Mouse (Mus musculus) heart, embryonic 13.5 days (tissue): ENCODE results near the gene Ifitm1. TPM values are rescaled to one million over a fixed set of nuclear protein-coding genes. Genes with fewer than 3 reads are reported as not detected.

Experiments used
- ATAC-seq: fragments of 200-750 bp; cut with Nextera tagmentation; 2 replicates; pipeline ENCODE4 v1.8.0; 2017; ENCODE audit warnings: moderate TSS enrichment; ENCODE audit not compliant: insufficient number of reproducible peaks, low FRiP score, low TSS enrichment; ENCODE audit errors: extremely low read depth
- H3K27ac ChIP-seq: fragments of 300-500 bp; sonication (generic); replicated peaks from 2 replicates; pipeline ENCODE4 v1.5.1; 2015; ENCODE audit warnings: moderate library complexity, mild to moderate bottlenecking, inconsistent platforms
- H3K27me3 ChIP-seq: fragments of 300-500 bp; sonication (generic); replicated peaks from 2 replicates; pipeline ENCODE4 v1.6.1; 2015; ENCODE audit warnings: mild to moderate bottlenecking, inconsistent platforms
- H3K36me3 ChIP-seq: fragments of 300-500 bp; sonication (generic); 2 replicates; pipeline ENCODE4 v1.6.1; 2015; ENCODE audit warnings: mild to moderate bottlenecking, inconsistent platforms
- H3K4me1 ChIP-seq: fragments of 300-500 bp; sonication (generic); 2 replicates; pipeline ENCODE4 v1.6.1; 2015; ENCODE audit warnings: inconsistent platforms
- H3K4me2 ChIP-seq: fragments of 300-500 bp; sonication (generic); 2 replicates; pipeline ENCODE4 v1.6.1; 2015; ENCODE audit warnings: inconsistent platforms, mild to moderate bottlenecking, moderate library complexity
- H3K4me3 ChIP-seq: fragments of 300-500 bp; sonication (generic); 2 replicates; pipeline ENCODE4 v1.5.1; 2015; ENCODE audit warnings: moderate library complexity, mild to moderate bottlenecking, inconsistent platforms
- H3K9ac ChIP-seq: fragments of 300-500 bp; sonication (generic); 2 replicates; pipeline ENCODE4 v1.6.1; 2015; ENCODE audit warnings: inconsistent platforms, mild to moderate bottlenecking, moderate library complexity
- H3K9me3 ChIP-seq: fragments of 300-500 bp; sonication (generic); 2 replicates; pipeline ENCODE4 v1.6.1; 2016; ENCODE audit warnings: inconsistent platforms
- WGBS: fragments of 180-500 bp; shearing (Covaris S2); methylation state at CpG from one replicate; pipeline ENCODE4 v1.1.7; 2015; ENCODE audit warnings: mixed read lengths; 5-methylcytosine and 5-hydroxymethylcytosine counted together
- polyA plus RNA-seq: library from polyadenylated mRNA; unstranded; fragments of >200 nt; fragmentation: Nextera tagmentation; extraction: Ambion mirVana; gene quantifications from 2 replicates; pipeline ENCODE4 v1.2.1, GENCODE M21; 2015

The Ifitm1 gene
- polyA plus RNA-seq, result 9.7 and 15.9 TPM in 2 replicates

DNA sequence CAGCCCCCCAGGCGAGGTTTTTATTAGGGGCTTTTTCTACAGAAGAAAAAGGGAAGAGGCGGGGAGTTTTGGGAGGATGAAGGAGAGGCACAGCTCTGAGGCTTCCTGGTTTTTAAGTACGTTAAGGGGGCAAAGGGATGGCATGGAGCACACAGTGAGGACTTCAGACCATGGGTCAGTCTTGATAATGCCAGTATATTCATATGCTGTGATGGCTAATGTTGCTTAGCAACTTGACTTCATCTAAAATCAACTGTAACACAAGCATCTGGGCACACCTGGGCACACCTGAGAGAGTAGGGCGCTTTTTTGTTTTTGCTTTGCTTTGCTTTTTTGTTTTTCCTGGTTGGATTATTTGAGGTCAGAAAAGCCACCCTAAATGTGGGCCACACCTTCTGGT lies at the start of gene Ifitm1:
Ifitm1 (plus strand) TSS at position 301 of the 400 bp plus-strand sequence.
- Histone ChIP-seq H3K4me2 (no peak within 1 kb of the TSS), H3K27me3 (peaks cover 49% of the 10 kb centered on the region)

DNA sequence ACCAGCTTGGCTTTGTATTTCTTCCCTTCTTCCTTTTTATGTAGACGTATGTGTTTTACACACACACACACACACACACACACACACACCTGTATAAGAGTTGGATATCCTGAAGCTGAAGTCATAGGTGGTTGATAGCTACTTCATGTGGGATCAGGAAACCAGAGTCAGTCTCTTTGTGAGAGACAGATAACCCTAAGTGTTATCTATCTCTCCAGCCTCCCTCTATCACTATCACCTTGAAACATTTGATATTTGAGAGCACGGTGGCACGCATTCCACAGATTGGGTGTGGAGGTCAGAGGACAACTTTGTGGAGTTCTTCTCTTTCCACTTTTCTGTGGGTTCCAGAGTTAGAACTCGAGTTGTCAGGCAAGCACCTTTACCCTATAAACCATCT lies 47.1 kb upstream of the Ifitm1 start:
- H3K4me3 ChIP-seq, result no peak overlapping the region
- no peak overlapping the region for H3K9ac ChIP-seq
- ATAC-seq, result no peak
- no peaks in the 10 kb centered on the region for H3K36me3 ChIP-seq
- peaks cover 14% of the 10 kb centered on the region for H3K4me1 ChIP-seq
- peaks cover 87% of the 10 kb centered on the region for H3K27me3 ChIP-seq
- no peak overlapping the region for H3K4me2 ChIP-seq
- H3K27ac ChIP-seq, result no peak overlapping the region
- H3K9me3 ChIP-seq, result no peaks in the 10 kb centered on the region
- 31% methylated on average over 4 of the region's 4 CpGs for WGBS

More for the DNA sequence above, at the start of gene Ifitm1:
- peaks cover 13% of the 10 kb centered on the region for H3K4me1 ChIP-seq
- no peak for ATAC-seq
- H3K36me3 ChIP-seq, result no peaks in the 10 kb centered on the region
- H3K9me3 ChIP-seq, result no peaks in the 10 kb centered on the region
- H3K9ac ChIP-seq, result no peak within 1 kb of the TSS
- no peak within 1 kb of the TSS for H3K27ac ChIP-seq
- 72% methylated on average over 4 of the region's 4 CpGs for WGBS
- no peak within 1 kb of the TSS for H3K4me3 ChIP-seq

DNA sequence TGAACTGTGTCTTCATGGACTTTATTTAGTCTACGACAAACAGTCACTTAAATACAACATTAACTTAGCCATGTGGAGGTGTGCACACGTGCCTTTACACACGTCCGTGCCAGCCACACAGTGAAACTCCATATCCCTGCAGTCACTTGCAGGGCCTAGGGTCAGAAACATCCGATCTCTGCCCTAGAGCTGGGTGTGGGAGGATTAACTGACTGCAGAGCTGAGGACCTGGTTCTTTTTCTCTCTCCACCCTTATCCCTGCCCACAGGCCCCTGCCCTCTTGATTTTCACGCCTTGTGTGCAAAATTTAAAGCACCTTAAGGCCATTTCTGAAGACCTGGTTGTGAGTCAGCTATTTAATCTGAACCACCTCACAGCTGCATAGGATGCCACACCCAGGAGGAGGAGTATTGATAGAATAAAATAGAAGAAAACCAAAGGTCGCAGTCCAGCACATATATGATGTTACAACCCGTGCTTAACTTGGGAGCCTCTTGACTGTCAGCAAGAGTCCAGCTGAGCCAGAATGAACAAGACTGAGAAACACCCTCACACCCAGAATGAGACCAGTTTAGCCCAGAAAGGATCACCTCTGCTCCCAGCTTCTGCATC lies 46.5 kb upstream of the Ifitm1 start, which contains the start of gene Nlrp6:
Nlrp6 (plus strand) TSS at position 485 of the 612 bp plus-strand sequence.
- Histone ChIP-seq H3K36me3 (no peaks in the 10 kb centered on the region), H3K9me3 (no peaks in the 10 kb centered on the region), H3K4me3 (no peak within 1 kb of the TSS), H3K4me1 (peaks cover 14% of the 10 kb centered on the region), H3K27ac (no peak within 1 kb of the TSS), H3K4me2 (no peak within 1 kb of the TSS), H3K9ac (no peak within 1 kb of the TSS), H3K27me3 (peaks cover 93% of the 10 kb centered on the region)
- no peak for ATAC-seq
- WGBS, result 66% methylated on average over 8 of the region's 8 CpGs

DNA sequence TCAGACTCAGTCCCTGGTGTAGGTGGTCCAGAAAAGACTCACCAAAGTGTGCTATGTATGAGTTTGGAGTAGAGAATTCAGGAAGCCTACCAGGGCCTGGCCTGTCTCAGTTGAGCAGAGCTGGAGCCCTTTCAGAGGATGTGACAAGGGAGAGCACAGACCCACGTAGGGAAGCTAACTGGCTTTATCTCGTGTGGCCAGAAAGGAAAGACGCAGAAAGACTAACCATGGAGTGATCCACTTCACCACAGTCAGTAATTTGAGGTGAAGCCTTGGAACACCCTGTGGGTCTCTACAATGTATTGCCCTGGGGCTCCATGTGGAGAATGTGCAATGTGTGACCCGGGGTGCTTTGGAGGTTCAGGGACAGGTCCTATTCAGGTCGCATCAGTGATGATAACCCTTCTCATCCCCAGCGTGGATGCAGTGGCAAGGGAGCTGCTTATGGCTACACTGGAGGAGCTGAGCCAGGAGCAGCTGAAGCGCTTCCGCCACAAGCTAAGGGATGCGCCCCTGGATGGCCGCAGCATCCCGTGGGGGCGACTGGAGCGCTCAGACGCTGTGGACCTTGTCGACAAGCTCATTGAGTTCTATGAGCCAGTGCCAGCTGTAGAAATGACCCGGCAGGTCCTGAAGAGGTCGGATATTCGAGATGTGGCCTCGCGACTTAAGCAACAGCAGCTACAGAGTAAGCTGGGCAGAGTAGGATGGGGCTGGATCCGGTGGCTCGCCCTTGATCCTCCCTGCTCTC lies 45.6 kb upstream of the Ifitm1 start:
- Histone ChIP-seq H3K36me3 (no peaks in the 10 kb centered on the region), H3K27me3 (peaks cover 92% of the 10 kb centered on the region), H3K4me1 (peaks cover 14% of the 10 kb centered on the region), H3K27ac (no peak overlapping the region), H3K4me2 (no peak overlapping the region), H3K9ac (no peak overlapping the region), H3K9me3 (no peaks in the 10 kb centered on the region), H3K4me3 (no peak overlapping the region)
- ATAC-seq, result no peak
- WGBS, result 25% methylated on average over 22 of the region's 22 CpGs

DNA sequence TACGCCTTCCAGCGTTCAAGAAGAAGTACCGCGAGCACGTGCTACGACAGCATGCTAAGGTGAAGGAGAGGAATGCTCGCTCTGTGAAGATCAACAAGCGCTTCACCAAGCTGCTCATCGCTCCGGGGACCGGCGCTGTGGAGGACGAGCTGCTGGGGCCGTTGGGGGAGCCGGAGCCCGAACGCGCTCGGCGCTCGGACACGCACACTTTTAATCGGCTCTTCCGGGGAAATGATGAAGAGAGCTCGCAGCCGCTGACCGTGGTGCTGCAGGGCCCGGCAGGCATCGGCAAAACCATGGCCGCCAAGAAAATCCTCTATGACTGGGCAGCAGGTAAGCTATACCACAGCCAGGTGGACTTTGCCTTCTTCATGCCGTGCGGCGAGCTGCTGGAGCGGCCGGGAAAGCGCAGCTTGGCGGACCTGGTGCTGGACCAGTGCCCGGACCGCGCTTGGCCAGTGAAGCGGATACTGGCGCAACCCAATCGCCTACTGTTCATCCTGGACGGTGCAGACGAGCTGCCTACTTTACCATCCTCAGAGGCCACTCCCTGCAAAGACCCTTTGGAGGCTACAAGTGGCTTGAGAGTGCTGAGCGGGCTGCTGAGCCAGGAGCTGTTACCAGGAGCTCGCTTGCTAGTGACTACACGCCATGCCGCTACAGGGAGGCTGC lies 44.5 kb upstream of the Ifitm1 start:
- Histone ChIP-seq H3K4me2 (peak overlapping the region; percentile 69), H3K36me3 (no peaks in the 10 kb centered on the region), H3K27me3 (peaks cover 87% of the 10 kb centered on the region), H3K9me3 (no peaks in the 10 kb centered on the region), H3K27ac (no peak overlapping the region), H3K9ac (no peak overlapping the region), H3K4me3 (peak overlapping the region; percentile 46), H3K4me1 (peaks cover 14% of the 10 kb centered on the region)
- 1% methylated on average over 49 of the region's 49 CpGs for WGBS
- no peak for ATAC-seq

DNA sequence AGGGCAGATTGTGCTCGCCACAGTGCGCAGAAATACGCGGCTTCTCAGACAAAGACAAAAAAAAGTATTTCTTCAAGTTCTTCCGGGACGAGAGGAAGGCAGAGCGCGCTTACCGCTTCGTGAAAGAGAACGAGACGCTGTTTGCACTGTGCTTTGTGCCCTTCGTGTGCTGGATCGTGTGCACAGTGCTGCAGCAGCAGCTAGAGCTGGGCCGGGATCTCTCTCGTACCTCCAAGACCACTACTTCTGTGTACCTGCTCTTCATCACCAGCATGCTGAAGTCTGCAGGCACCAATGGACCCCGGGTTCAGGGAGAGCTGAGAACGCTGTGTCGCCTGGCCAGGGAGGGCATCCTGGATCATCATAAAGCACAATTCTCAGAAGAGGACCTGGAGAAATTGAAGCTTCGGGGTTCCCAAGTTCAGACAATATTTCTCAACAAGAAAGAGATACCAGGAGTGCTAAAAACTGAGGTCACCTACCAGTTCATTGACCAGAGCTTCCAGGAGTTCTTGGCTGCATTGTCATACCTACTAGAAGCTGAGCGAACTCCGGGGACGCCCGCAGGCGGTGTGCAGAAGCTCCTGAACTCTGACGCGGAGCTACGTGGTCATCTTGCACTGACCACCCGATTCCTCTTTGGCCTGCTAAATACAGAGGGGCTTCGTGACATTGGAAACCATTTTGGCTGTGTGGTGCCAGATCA lies 43.8 kb upstream of the Ifitm1 start:
- H3K4me3 ChIP-seq, result peak overlapping the region; percentile 46
- peaks cover 14% of the 10 kb centered on the region for H3K4me1 ChIP-seq
- ATAC-seq, result no peak
- H3K9me3 ChIP-seq, result no peaks in the 10 kb centered on the region
- peak overlapping the region; percentile 69 for H3K4me2 ChIP-seq
- peaks cover 80% of the 10 kb centered on the region for H3K27me3 ChIP-seq
- 22% methylated on average over 30 of the region's 30 CpGs for WGBS
- no peak overlapping the region for H3K27ac ChIP-seq
- no peaks in the 10 kb centered on the region for H3K36me3 ChIP-seq
- H3K9ac ChIP-seq, result no peak overlapping the region

DNA sequence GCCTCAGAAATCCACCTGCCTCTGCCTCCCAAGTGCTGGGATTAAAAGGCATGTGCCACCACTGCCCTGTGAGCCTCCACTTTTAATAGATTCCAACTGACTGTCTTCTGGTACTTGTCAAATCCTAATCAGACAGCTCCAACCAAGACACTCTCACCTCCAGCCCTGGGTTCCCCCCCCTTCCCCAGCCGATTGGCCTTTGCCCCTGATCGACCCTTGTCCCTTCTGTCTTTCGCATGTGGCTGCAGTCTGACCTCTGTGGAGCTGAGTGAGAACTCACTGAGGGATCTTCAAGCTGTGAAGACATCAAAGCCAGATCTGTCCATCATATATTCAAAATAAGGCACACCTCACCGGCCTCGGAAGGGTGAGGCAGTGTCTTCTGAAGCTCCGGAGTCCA lies 39.8 kb upstream of the Ifitm1 start:
- WGBS, result 70% methylated on average over 6 of the region's 6 CpGs
- no peak for ATAC-seq

DNA sequence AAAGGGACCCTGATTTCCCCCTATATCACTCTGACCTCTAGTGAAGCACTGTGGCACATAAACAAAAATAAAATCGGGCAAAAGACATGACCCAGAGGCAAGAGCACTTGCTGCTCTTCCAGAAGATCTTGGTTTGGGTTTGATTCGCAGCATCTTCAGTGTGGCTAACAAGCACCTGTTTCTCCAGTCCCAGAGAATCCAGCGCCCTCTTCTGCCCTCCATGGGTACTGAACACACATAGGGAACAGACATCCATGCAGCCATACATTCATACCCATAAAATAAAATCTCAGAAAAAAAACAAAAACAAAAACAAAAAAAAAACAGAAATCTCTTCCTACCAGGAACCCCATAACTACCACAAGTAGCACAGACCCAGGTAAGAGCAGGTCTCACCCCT lies 28.6 kb upstream of the Ifitm1 start:
- Histone ChIP-seq H3K36me3 (no peaks in the 10 kb centered on the region), H3K9me3 (no peaks in the 10 kb centered on the region), H3K4me1 (peaks cover 32% of the 10 kb centered on the region), H3K9ac (no peak overlapping the region), H3K27ac (no peak overlapping the region), H3K27me3 (peaks cover 39% of the 10 kb centered on the region), H3K4me2 (no peak overlapping the region), H3K4me3 (no peak overlapping the region)
- WGBS, result 43% methylated on average over 3 of the region's 3 CpGs
- no peak for ATAC-seq

More for the DNA sequence above, 39.8 kb upstream of the Ifitm1 start:
- no peak overlapping the region for H3K9ac ChIP-seq
- H3K27me3 ChIP-seq, result peaks cover 43% of the 10 kb centered on the region
- H3K27ac ChIP-seq, result no peak overlapping the region
- H3K9me3 ChIP-seq, result peaks cover 6% of the 10 kb centered on the region; the same call in 1 of the 2 replicates
- peaks cover 10% of the 10 kb centered on the region for H3K4me1 ChIP-seq
- no peak overlapping the region for H3K4me2 ChIP-seq
- no peaks in the 10 kb centered on the region for H3K36me3 ChIP-seq
- no peak overlapping the region for H3K4me3 ChIP-seq

DNA sequence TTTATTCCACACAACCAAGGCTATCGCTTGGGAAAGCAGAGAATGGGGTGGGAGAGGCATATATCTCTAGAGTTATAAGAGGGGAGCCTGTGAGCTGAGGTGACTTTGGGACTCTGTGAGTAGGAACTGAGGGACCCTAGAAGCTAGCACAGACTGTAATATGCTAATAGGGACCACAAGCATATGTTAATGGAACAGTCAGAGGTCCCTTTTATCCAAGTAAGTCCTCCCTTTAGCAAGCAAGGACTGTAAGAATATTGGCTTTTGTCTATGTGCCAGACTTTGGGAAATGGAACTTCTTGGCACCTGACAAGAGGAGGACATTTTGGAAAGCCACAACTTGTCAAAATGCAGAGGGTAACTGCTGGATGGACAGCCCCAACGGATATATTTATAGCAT lies 28.1 kb upstream of the Ifitm1 start:
- no peak for ATAC-seq
- no peaks in the 10 kb centered on the region for H3K36me3 ChIP-seq
- H3K4me2 ChIP-seq, result no peak overlapping the region
- H3K27ac ChIP-seq, result no peak overlapping the region
- H3K4me1 ChIP-seq, result peaks cover 32% of the 10 kb centered on the region
- H3K27me3 ChIP-seq, result peaks cover 38% of the 10 kb centered on the region
- no peak overlapping the region for H3K4me3 ChIP-seq
- WGBS, result 25% methylated on average over 2 of the region's 2 CpGs
- H3K9me3 ChIP-seq, result no peaks in the 10 kb centered on the region
- H3K9ac ChIP-seq, result no peak overlapping the region

DNA sequence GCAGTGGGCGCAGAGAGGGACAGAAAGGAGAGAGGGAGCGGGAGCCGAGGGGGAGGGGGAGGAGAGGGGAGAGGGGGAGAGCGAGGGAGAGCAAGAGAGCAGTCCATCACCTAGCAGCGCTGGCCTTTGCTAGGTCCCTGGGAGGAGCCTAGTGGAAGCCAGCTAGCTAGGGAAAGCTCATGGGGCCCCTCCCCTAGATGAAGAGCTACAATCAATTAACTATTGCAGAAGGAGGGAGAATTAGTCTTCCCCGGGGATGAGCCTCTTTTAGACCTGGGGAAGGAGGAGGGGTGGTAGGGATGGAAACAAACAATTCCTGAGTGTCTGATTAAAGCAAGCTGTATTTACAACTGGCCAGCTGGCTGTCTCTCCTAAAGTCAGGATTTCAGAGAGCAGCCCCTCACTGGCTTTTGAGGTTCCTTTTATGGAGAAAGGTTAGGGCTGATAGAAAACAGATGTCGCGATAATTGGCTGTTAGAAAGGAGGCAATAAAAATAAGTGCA lies 27.3 kb upstream of the Ifitm1 start:
- 10% methylated on average over 6 of the region's 8 CpGs for WGBS

More for the DNA sequence above, 27.3 kb upstream of the Ifitm1 start:
- H3K27me3 ChIP-seq, result peaks cover 34% of the 10 kb centered on the region
- peaks cover under 1% of the 10 kb centered on the region; the same call in 1 of the 2 replicates for H3K36me3 ChIP-seq
- peak overlapping the region; percentile 66 for H3K9ac ChIP-seq
- peak overlapping the region; percentile 20; the same call in 1 of the 2 replicates for H3K4me2 ChIP-seq
- H3K4me3 ChIP-seq, result no peak overlapping the region
- H3K4me1 ChIP-seq, result peaks cover 32% of the 10 kb centered on the region
- H3K27ac ChIP-seq, result no peak overlapping the region
- ATAC-seq, result no peak
- H3K9me3 ChIP-seq, result no peaks in the 10 kb centered on the region
